Mouse (Mus musculus): ENCODE results near the gene Dhx40. TPM values are rescaled to one million over a fixed set of nuclear protein-coding genes. Genes with fewer than 3 reads are reported as not detected.

The Dhx40 gene
- total RNA-seq, 2 experiments from 2014 or later: 20.6 to 26.8 TPM

Other genes with a start within 250 kb of the Dhx40 start
- 113 and 179 TPM in 2 replicates for gene Vmp1, start 123.9 kb downstream of the Dhx40 start, total RNA-seq (2015; ENCODE audit: low replicate concordance)
- 73.2 and 117 TPM in 2 replicates for gene Vmp1, start 123.9 kb downstream of the Dhx40 start, total RNA-seq (2017; ENCODE audit: low replicate concordance)
- 6.5 and 9.6 TPM in 2 replicates for gene Ptrh2, start 123.8 kb downstream of the Dhx40 start, total RNA-seq (2015; ENCODE audit: low replicate concordance)
- gene Ptrh2, start 123.8 kb downstream of the Dhx40 start, total RNA-seq (2017; ENCODE audit: low replicate concordance): 6.1 and 7.2 TPM in 2 replicates
- gene Cltc, start 50.2 kb downstream of the Dhx40 start, total RNA-seq (2015; ENCODE audit: low replicate concordance): 369 and 390 TPM in 2 replicates
- 282 and 302 TPM in 2 replicates for gene Cltc, start 50.2 kb downstream of the Dhx40 start, total RNA-seq (2017; ENCODE audit: low replicate concordance)
- 0.36 and 2.9 TPM in 2 replicates for gene Ypel2, start 186.0 kb upstream of the Dhx40 start, total RNA-seq (2015; ENCODE audit: low replicate concordance)
- gene Ypel2, start 186.0 kb upstream of the Dhx40 start, total RNA-seq (2017; ENCODE audit: low replicate concordance): 0.13 and 1.5 TPM in 2 replicates